Mouse (Mus musculus) hindbrain, embryonic 10.5 days (tissue): ENCODE results near the gene Myh3. TPM values are rescaled to one million over a fixed set of nuclear protein-coding genes. Genes with fewer than 3 reads are reported as not detected.

Experiments used
- DNase-seq: peaks from one replicate; pipeline ENCODE4 v3.0.0-alpha.2; 2017; ENCODE audit warnings: low spot score
- H3K27ac ChIP-seq: fragments of 300-500 bp; sonication (generic); 2 replicates; pipeline ENCODE4 v1.5.1; 2016; ENCODE audit warnings: mild to moderate bottlenecking, moderate library complexity
- H3K27me3 ChIP-seq: fragments of 300-500 bp; sonication (generic); 2 replicates; pipeline ENCODE4 v1.6.1; 2016; ENCODE audit warnings: mild to moderate bottlenecking; ENCODE audit not compliant: poor library complexity, insufficient read depth, severe bottlenecking
- H3K36me3 ChIP-seq: fragments of 300-500 bp; sonication (generic); 2 replicates; pipeline ENCODE4 v1.6.1; 2016; ENCODE audit warnings: mild to moderate bottlenecking, moderate library complexity
- H3K4me1 ChIP-seq: fragments of 300-500 bp; sonication (generic); replicated peaks from 2 replicates; pipeline ENCODE4 v1.6.1; 2016; ENCODE audit warnings: mild to moderate bottlenecking
- H3K4me3 ChIP-seq: fragments of 300-500 bp; sonication (generic); 2 replicates; pipeline ENCODE4 v1.5.1; 2016; ENCODE audit warnings: mild to moderate bottlenecking, moderate library complexity
- H3K9me3 ChIP-seq: fragments of 300-500 bp; sonication (generic); 2 replicates; pipeline ENCODE4 v1.6.1; 2016; ENCODE audit warnings: mild to moderate bottlenecking, moderate library complexity
- WGBS: fragments of 180-500 bp; shearing (Covaris S2); methylation state at CpG from one replicate; pipeline ENCODE4 v1.1.7; 2016; 5-methylcytosine and 5-hydroxymethylcytosine counted together
- polyA plus RNA-seq: library from polyadenylated mRNA; unstranded; fragments of >200 nt; fragmentation: Nextera tagmentation; extraction: Ambion mirVana; gene quantifications from 2 replicates; pipeline ENCODE4 v1.2.1, GENCODE M21; 2016

Myh3 gene
- polyA plus RNA-seq, 1 experiment from 2014 or later = 0.69 TPM

DNA sequence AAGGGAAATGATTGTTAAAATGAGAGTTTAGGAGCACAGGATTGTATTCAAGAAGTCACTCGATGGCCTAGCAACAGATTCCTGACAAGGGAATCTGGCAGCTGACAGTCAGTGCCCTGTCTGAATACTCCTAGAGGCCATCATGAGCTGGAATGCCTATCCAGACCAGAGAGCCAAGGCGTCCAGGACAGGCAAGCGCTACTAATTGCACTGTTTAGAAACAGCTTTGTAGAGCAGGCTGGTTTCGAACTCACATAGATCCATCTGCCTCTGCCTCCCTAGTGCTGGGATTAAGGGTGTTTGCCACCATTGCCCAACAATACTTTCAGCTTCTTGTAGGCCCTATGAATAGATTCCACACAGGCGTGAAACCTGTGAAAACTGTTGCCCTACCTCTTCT is 36.2 kb downstream of the Myh3 start:
- Histone ChIP-seq H3K4me1 (peaks cover 9% of the 10 kb centered on the region), H3K27ac (no peak overlapping the region), H3K36me3 (no peaks in the 10 kb centered on the region), H3K27me3 (peaks cover 5% of the 10 kb centered on the region; the same call in 1 of the 2 replicates), H3K4me3 (no peak overlapping the region), H3K9me3 (no peaks in the 10 kb centered on the region)
- 93% methylated on average over 5 of the region's 5 CpGs for WGBS
- DNase-seq = no peak

DNA sequence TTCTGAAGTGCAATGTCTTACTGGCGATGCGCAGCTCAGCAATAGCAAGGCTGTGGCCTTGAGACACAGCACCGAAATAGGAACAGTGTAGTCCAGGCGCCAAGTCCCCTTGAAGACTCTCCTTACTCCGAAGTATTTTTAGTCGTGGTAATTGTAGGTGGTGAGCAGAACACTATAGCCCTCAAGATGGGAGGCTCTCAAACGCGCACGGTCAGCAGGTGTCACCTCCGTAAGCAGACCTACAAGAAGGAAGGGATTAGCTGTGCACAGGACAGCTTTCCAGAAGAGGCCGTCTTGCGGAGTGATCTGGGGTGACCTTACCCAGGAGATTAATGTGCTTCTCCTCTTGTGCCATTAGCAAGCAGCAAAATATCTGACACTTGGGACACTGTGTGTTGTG is 36.8 kb downstream of the Myh3 start:
- no peak for DNase-seq
- H3K27me3 ChIP-seq = peaks cover 5% of the 10 kb centered on the region; the same call in 1 of the 2 replicates
- H3K4me3 ChIP-seq = no peak overlapping the region
- H3K27ac ChIP-seq = no peak overlapping the region
- 92% methylated on average over 12 of the region's 12 CpGs for whole genome bisulfite sequencing
- no peaks in the 10 kb centered on the region for H3K9me3 ChIP-seq
- no peaks in the 10 kb centered on the region for H3K36me3 ChIP-seq
- peaks cover 15% of the 10 kb centered on the region for H3K4me1 ChIP-seq

DNA sequence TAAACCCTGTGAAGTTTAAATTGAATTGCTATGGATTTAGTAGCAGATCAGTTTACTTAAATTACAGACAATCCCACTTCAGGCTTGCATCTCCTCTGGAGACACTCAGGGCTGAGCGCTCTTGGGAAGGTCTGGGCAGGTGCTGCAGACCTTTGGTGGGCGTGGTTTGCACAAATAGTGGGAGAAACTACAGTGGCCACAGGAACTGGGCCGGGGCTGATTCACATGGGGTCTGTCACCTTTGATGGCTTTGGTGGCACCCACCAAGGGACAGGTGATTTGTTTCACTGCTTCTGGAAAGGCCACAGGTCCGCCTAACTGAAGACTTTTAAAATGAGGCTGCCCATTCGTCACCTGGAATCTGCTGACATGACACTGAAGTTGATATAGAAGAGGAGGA is 38.6 kb downstream of the Myh3 start:
- Histone ChIP-seq H3K27ac (no peak overlapping the region), H3K9me3 (no peaks in the 10 kb centered on the region), H3K4me3 (no peak overlapping the region), H3K36me3 (no peaks in the 10 kb centered on the region), H3K27me3 (no peaks in the 10 kb centered on the region), H3K4me1 (peaks cover 22% of the 10 kb centered on the region)
- 82% methylated on average over 5 of the region's 5 CpGs for WGBS
- no peak for DNase-seq

DNA sequence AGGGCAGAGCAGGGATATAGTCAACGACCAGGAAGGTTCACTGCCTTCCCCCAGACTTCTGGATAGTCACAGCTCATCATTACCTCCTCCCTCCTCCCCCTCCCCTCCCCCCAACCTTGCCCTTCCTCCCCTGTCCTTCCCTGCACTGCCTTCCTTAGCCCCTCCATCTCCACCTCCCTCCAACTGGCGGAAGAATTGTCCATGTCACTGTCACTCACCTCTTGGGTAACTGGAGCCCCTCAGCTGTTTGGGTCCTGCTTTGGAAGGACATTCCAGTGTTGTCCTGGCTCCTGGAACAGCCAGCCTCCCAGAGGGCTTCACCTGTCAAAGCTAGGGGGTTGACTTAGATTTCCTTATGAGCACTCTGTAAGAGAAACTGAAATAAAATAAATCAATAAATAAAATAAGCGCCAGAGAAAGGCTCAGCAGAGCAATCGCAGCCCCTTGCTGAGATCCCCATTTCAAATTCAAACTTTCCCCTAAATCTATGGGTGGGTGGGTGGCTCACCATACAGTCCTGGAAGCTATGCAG is 41.5 kb downstream of the Myh3 start:
- Histone ChIP-seq H3K4me1 (peaks cover 17% of the 10 kb centered on the region), H3K4me3 (no peak overlapping the region), H3K27me3 (no peaks in the 10 kb centered on the region), H3K36me3 (no peaks in the 10 kb centered on the region), H3K9me3 (no peaks in the 10 kb centered on the region), H3K27ac (peak overlapping the region; percentile 36; the same call in 1 of the 2 replicates)
- 39% methylated on average over 4 of the region's 4 CpGs for WGBS
- DNase-seq = no peak

DNA sequence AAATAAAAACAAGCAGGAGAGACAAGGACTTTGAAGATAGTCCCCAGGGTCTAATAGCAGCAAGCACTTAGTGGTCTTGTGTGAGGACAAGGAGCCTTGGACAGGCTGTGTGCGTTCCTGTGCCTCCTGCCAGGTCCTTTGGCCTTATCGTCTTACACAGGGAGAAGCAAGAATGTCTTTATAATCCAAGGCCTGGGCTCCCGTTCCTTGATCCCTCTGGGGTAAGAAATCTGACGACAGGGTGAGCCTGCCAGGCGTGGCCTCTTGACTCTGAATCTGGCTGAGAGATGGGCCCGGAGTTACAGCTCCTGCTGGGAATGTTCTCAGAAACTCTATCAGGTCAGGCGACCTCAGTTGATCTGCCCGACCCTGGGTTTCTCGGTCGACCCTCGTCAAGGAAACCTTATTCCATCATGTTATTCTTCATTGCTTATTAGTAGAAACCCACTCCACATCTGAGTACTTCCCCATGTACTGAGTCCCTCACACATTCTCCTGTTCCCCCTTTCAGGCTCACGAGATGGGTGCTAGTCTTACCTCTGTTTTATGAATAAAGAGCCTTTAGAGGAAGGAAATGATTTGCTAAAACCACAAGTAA is 42.7 kb downstream of the Myh3 start:
- Histone ChIP-seq H3K9me3 (no peaks in the 10 kb centered on the region), H3K36me3 (no peaks in the 10 kb centered on the region), H3K27me3 (no peaks in the 10 kb centered on the region), H3K4me1 (peaks cover 17% of the 10 kb centered on the region), H3K27ac (no peak overlapping the region), H3K4me3 (no peak overlapping the region)
- peak; percentile 20 for DNase-seq
- WGBS = 35% methylated on average over 12 of the region's 12 CpGs

DNA sequence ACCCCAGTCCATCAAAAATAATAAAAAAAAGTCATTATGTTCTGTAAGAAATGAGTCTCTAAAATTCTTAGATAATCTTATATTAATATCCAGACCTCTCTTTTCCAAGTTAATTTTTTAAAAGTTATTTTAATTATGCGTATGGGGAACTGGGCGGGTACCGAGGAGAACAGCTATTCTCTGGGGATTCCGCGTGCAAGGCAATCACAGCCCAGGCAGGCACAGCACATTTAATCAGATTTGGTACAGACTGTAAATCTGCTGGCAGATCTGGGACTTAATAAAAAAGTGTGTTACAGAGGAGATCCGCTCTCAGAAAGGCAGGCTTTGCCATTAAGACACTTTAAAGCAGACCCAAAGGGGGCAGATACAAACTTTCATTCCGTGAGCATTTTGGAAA is 46.8 kb downstream of the Myh3 start:
- Histone ChIP-seq H3K27me3 (no peaks in the 10 kb centered on the region), H3K9me3 (no peaks in the 10 kb centered on the region), H3K27ac (no peak overlapping the region), H3K4me3 (no peak overlapping the region), H3K4me1 (peaks cover 9% of the 10 kb centered on the region), H3K36me3 (no peaks in the 10 kb centered on the region)
- 86% methylated on average over 7 of the region's 7 CpGs for WGBS
- DNase-seq = no peak

DNA sequence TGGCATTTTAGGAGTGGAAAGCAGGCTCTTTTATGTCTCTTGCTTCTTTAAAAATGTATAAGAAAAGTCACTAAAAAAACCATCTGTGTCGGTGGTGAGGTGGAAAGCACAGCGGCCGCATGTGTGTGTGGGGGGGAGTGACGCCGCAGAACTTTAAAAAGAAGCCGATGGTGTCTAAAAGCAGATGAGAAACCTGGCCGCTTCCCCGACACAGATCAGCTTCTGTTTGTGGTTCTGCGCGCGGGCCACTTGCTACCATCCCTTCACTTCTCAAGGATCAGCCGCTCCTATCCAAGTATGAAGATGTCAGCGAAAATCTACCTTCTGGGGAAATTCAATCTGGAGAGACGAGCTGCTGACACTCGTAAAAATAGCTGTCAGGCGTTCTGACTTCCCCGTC is 47.3 kb downstream of the Myh3 start:
- 70% methylated on average over 17 of the region's 17 CpGs for WGBS
- DNase-seq = no peak

DNA sequence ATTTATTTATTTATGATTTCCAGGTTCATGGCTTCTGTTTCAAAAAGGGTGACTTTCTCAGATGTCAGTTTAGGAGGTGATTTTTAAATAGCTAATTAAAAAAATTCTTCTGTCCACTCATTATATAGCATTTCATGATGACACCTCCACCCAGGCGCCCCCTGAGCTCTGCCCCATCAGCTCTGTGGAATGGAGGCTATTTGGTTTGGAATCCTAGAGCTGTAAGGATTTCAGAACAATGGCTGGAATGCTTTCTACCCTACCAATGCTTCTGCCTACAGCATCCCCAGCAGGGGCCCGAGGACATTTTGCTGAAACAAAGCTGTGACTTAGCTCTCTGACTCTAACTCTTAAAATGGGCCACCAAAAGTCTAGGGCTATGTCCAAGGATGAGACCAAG is 55.4 kb downstream of the Myh3 start:
- Histone ChIP-seq H3K27ac (no peak overlapping the region), H3K9me3 (no peaks in the 10 kb centered on the region), H3K4me3 (no peak overlapping the region), H3K27me3 (no peaks in the 10 kb centered on the region), H3K4me1 (no peaks in the 10 kb centered on the region), H3K36me3 (no peaks in the 10 kb centered on the region)
- DNase-seq = no peak
- 74% methylated on average over 2 of the region's 2 CpGs for WGBS

More for the DNA sequence above, 47.3 kb downstream of the Myh3 start:
- no peak overlapping the region for H3K27ac ChIP-seq
- H3K9me3 ChIP-seq = no peaks in the 10 kb centered on the region
- H3K36me3 ChIP-seq = no peaks in the 10 kb centered on the region
- peaks cover 5% of the 10 kb centered on the region for H3K4me1 ChIP-seq
- no peak overlapping the region for H3K4me3 ChIP-seq
- no peaks in the 10 kb centered on the region for H3K27me3 ChIP-seq

DNA sequence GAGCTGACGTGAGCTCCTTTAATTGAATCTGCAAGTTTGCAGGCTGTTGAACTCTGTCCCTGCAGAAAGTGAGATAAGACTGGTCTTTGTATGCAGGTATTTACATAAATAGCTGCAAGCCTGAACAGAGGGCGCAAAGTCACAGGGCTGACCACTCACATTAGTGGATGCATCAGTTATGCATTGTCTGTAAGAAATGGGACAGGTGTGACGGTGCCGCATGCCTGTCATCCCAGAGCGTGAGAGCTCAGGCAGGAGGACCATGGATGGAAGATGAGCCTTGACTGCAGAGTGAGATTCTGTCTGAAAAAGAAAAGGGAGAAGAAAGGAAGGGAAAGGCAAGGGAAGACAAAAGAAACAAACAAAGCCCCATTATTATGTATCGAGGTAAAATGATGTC is 56.6 kb downstream of the Myh3 start:
- Histone ChIP-seq H3K4me1 (no peaks in the 10 kb centered on the region), H3K27ac (no peak overlapping the region), H3K9me3 (no peaks in the 10 kb centered on the region), H3K27me3 (no peaks in the 10 kb centered on the region), H3K4me3 (no peak overlapping the region), H3K36me3 (no peaks in the 10 kb centered on the region)
- 78% methylated on average over 6 of the region's 6 CpGs for WGBS
- no peak for DNase-seq

DNA sequence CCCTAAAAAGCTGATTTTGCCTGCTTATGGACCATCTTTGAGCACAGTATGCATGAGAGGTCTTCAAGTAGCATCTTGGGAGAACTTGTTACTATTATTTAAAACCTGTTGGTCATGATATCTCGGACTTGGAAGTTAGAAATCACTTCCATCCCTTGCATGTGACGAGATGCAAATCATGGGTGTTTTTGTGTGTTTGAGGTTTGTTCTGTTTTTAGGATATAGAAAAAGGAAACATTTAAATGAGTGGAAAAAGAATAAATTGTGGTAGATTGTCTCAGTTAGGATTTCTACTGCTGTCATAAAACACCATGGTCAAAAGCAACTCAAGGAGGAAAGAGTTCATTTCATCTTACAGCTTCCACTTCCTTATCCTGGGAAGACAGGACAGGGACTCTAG is 57.4 kb downstream of the Myh3 start:
- Histone ChIP-seq H3K27me3 (no peaks in the 10 kb centered on the region), H3K4me3 (no peak overlapping the region), H3K4me1 (no peaks in the 10 kb centered on the region), H3K36me3 (no peaks in the 10 kb centered on the region), H3K9me3 (no peaks in the 10 kb centered on the region), H3K27ac (no peak overlapping the region)
- 86% methylated on average over 2 of the region's 2 CpGs for WGBS
- no peak for DNase-seq

DNA sequence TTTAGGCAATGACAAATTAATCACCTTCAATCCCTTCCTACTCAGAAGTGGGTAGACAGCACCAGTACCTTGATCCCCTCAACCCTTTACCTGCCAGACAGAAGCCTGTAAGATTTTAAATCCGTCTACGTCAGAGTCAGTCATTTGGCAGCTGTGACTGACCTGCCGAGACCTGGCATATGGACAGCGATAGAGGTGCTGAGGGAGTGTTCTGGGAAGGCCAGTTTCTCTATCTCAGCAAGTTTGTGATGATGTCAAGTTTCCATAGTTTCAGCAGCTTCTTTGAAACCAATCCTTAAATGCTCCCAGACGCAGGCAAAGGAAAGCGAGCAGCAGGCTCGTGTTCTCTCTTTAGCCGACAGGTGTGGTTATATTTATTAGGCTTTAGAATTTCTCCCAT is 61.5 kb downstream of the Myh3 start:
- Histone ChIP-seq H3K27me3 (no peaks in the 10 kb centered on the region), H3K4me3 (no peak overlapping the region), H3K9me3 (no peaks in the 10 kb centered on the region), H3K36me3 (no peaks in the 10 kb centered on the region), H3K27ac (no peak overlapping the region), H3K4me1 (0 out of 2 replicates have a peak, but pooled peaks cover 7% of the 10 kb centered on the region)
- DNase-seq = no peak
- WGBS = 86% methylated on average over 8 of the region's 8 CpGs

DNA sequence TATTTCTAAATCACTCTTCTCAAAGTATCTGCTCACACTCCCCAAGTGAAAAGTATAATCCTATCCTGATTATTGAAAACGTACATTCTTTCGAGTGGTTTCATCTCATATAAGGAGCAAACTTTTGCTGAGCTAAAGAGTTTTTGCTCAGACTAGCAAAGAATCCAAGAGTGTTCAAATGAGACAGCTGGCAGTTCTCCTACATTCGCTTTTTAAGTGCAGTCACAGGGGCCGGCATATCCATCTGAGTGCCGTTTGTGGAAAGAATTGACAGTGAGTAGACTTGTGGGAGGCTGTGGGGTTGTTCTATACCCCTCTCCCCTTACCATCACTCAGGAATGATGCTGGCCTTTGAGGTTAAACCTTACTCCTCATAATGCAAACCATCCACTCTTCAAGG is 62.1 kb downstream of the Myh3 start:
- DNase-seq = no peak
- Histone ChIP-seq H3K27me3 (no peaks in the 10 kb centered on the region), H3K4me3 (no peak overlapping the region), H3K9me3 (no peaks in the 10 kb centered on the region), H3K4me1 (0 out of 2 replicates have a peak, but pooled peaks cover 7% of the 10 kb centered on the region), H3K36me3 (no peaks in the 10 kb centered on the region), H3K27ac (no peak overlapping the region)
- 81% methylated on average over 5 of the region's 5 CpGs for WGBS

DNA sequence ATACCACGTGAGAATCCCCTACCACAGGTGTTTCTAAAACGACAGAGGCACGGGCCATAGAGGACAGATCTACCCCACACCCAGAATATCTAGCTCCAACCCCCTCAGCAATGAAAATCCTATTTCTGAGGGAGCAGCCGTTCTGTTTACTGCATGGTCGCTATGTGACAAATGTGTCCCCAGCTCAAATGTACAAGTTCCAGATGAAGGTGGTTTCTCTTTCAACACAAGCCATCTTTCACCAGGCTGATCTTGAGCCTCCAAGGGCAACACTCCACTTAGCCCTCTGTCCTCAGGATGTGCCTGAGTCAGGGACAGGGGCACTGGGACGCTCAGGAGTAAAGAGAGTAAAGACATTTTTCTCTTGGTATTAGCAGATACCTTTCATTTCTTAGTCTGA is 62.9 kb downstream of the Myh3 start:
- Histone ChIP-seq H3K27me3 (no peaks in the 10 kb centered on the region), H3K4me1 (0 out of 2 replicates have a peak, but pooled peaks cover 7% of the 10 kb centered on the region), H3K9me3 (no peaks in the 10 kb centered on the region), H3K27ac (no peak overlapping the region), H3K36me3 (no peaks in the 10 kb centered on the region), H3K4me3 (no peak overlapping the region)
- DNase-seq = no peak
- 84% methylated on average over 6 of the region's 6 CpGs for WGBS

DNA sequence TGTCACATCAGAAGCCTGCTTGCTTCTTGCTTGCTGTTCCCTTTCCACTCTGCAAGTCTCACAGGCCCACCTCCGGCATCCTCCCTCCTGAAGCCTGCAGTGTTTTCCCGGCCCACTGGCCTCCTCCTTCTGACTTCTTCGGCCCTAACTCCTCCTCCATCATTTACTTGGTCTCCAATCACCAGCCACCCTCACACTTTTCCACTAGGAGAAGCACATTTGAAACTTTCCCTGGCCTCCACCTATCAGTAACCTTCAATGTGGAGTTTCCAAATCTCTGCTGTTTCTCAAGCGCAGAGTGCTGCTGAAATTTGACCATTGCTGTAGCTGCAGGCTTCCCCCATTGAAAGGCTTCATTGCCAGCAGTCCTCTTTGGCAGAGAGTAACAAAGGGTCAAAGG is 63.9 kb downstream of the Myh3 start:
- Histone ChIP-seq H3K9me3 (no peaks in the 10 kb centered on the region), H3K4me1 (0 out of 2 replicates have a peak, but pooled peaks cover 7% of the 10 kb centered on the region), H3K27ac (no peak overlapping the region), H3K27me3 (no peaks in the 10 kb centered on the region), H3K4me3 (no peak overlapping the region), H3K36me3 (no peaks in the 10 kb centered on the region)
- WGBS = 52% methylated on average over 4 of the region's 4 CpGs
- DNase-seq = no peak
